Mouse (Mus musculus) lung, adult 2 months (tissue): Measurements from ENCODE around the gene Tmem63b. TPM values are rescaled to one million over a fixed set of nuclear protein-coding genes. Genes with fewer than 3 reads are reported as not detected.
"Not testable (repeated sequence)": the region's sequence is repeated elsewhere in the genome, so short reads cannot be mapped to it uniquely, and the experiment has no call there.

Experiments
- DNase-seq: peaks from one replicate; pipeline ENCODE4 v3.0.0; 2022
- H3K4me1 ChIP-seq: fragments of 200-500 bp; 2 replicates; pipeline ENCODE4 v1.6.1; 2011; ENCODE audit warnings: low read length; ENCODE audit not compliant: control insufficient read depth, insufficient read depth
- H3K4me3 ChIP-seq: fragments of 200-500 bp; replicated peaks from 2 replicates; pipeline ENCODE3; 2011; ENCODE audit warnings: low read depth, mild to moderate bottlenecking, control low read depth, low read length; ENCODE audit errors: extremely low read depth
- CTCF ChIP-seq: fragments of 200-500 bp; IDR thresholded peaks from 2 replicates; pipeline ENCODE4 v1.5.1; 2011; ENCODE audit warnings: mild to moderate bottlenecking, low read length, control low read depth; ENCODE audit not compliant: insufficient read depth
- POLR2A ChIP-seq: fragments of 200-500 bp; IDR thresholded peaks from 2 replicates; pipeline ENCODE4 v1.6.1; 2011; ENCODE audit warnings: low read depth, mild to moderate bottlenecking, control low read depth, low read length, borderline replicate concordance; ENCODE audit errors: extremely low read depth
- WGBS: fragments of 180-500 bp; shearing (Covaris S2); methylation state at CpG from one replicate; pipeline ENCODE4 v1.1.7; 2018; 5-methylcytosine and 5-hydroxymethylcytosine counted together
- polyA plus RNA-seq: library from polyadenylated mRNA; depleted of rRNA; stranded (reverse); fragments of >200 nt; gene quantifications from 2 replicates; pipeline ENCODE4 v1.2.3, GENCODE M21; 2012

Gene Tmem63b
- polyA plus RNA-seq, 1 experiment = 173 TPM

- H3K4me1 ChIP-seq = peaks cover 4% of the 10 kb centered on the region
- no peak for DNase-seq
Observed at GRCm38 (mm10) chr17:45631940-45632339, 54.8 kb downstream of the Tmem63b start.

GRCm38 (mm10) chr17:45630992-45631391 is 55.7 kb downstream of the Tmem63b start:
- Histone ChIP-seq H3K4me1 (peaks cover 7% of the 10 kb centered on the region), H3K4me3 (no peak overlapping the region)
- TF ChIP-seq CTCF (no peak), POLR2A (no peak)
- WGBS = 64% methylated on average over 3 of the region's 3 CpGs
- no peak for DNase-seq

More at GRCm38 (mm10) chr17:45631940-45632339, 54.8 kb downstream of the Tmem63b start:
- H3K4me3 ChIP-seq = no peak overlapping the region
- 74% methylated on average over 6 of the region's 6 CpGs for WGBS
- TF ChIP-seq CTCF = no peak
- TF ChIP-seq POLR2A = no peak

GRCm38 (mm10) chr17:45629861-45630694 is 56.6 kb downstream of the Tmem63b start:
- WGBS = 3% methylated on average over 34 of the region's 34 CpGs
- H3K4me1 ChIP-seq = peaks cover 7% of the 10 kb centered on the region
- TF ChIP-seq CTCF (peak; percentile 30; the same call in 1 of the 2 replicates), POLR2A (no peak; the same call in 1 of the 2 replicates)
- DNase-seq = peak; percentile 42
- H3K4me3 ChIP-seq = peak overlapping the region; percentile 43

GRCm38 (mm10) chr17:45628885-45629855 is 57.5 kb downstream of the Tmem63b start:
- TF ChIP-seq CTCF (no peak), POLR2A (no peak)
- Histone ChIP-seq H3K4me1 (peaks cover 7% of the 10 kb centered on the region), H3K4me3 (no peak overlapping the region)
- WGBS = 44% methylated on average over 13 of the region's 13 CpGs
- no peak for DNase-seq

GRCm38 (mm10) chr17:45628160-45628559 is 58.5 kb downstream of the Tmem63b start:
- 57% methylated on average over 3 of the region's 3 CpGs for WGBS
- DNase-seq = no peak
- H3K4me3 ChIP-seq = no peak overlapping the region
- peaks cover 7% of the 10 kb centered on the region for H3K4me1 ChIP-seq
- TF ChIP-seq POLR2A (no peak), CTCF (no peak)

GRCm38 (mm10) chr17:45626577-45627134 is 60.0 kb downstream of the Tmem63b start:
- TF ChIP-seq POLR2A (no peak), CTCF (peak; percentile 72)
- Histone ChIP-seq H3K4me1 (peaks cover 7% of the 10 kb centered on the region), H3K4me3 (no peak overlapping the region)
- no peak for DNase-seq
- WGBS = 24% methylated on average over 15 of the region's 15 CpGs

- H3K4me1 ChIP-seq, H3K4me3 ChIP-seq, DNase-seq: not testable (repeated sequence)
- 85% methylated on average over 8 of the region's 8 CpGs for WGBS
Observed at GRCm38 (mm10) chr17:45623425-45623824, 63.3 kb downstream of the Tmem63b start.

GRCm38 (mm10) chr17:45619386-45620256 is 67.1 kb downstream of the Tmem63b start:
- Histone ChIP-seq H3K4me1 (peaks cover 2% of the 10 kb centered on the region; the same call in 1 of the 2 replicates), H3K4me3 (peak overlapping the region; percentile 43)
- DNase-seq = no peak
- TF ChIP-seq POLR2A (0 out of 2 replicates have a peak, but pooled peaks have one; percentile 9), CTCF (no peak)
- 14% methylated on average over 20 of the region's 20 CpGs for WGBS
